Mouse (Mus musculus): ENCODE measurements around the gene Vwde.

Vwde gene

DNA sequence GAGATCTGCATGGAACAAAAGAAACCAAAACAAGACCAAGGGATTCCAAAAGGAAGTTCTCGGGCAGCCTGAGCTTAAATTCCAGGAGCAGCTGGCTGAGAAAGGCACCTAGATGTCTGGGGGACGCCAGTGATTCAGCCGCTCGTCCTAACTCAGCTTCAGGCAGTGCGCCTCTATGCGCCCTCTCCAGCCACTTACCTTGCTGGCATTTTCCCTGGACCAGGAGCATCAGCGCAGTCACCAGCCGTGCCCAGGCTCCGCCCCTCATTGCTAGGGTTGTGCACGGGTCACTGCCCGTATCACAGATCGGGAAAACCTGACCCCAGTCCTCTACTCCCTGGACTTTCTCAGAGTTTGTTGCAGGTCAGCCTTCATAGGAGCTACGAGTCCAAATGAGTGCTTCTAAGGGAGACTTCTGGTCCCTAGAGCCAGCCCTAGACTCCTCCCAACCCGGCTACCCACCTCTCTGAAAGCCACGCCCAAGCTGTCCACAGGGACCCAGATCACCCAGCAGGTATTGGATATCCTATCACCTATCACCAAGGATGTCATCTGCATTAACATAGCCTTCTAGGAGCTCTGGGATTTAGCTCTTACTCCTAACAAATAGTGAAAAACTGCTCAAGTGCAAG lies at the start of gene Vwde:
TSS of gene Vwde (minus strand) at position 370 of the 632 bp plus-strand sequence.
- DNase-seq (ENCODE audit: low spot score in 2 of 2): no peak

DNA sequence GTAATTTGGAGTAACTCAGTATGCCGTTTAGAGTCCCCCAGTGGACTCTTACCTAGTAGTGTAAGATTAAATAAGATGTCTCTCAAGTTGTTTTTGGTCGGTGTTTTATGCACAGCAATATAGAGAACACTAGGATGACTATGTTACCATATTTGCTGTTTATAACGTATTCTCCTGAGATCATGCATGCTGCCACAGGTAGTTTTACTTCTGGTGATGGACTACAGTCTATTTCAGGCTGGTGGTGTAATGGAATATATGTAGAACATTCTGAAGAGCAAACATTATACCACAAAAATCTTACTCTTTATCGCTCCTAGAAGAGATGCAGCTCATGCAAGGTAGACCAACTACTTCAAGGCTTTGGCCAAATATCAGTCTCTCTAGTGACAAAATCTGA lies 30.6 kb upstream of the Vwde start:
- no peak for DNase-seq (ENCODE audit: low spot score in 2 of 2)

DNA sequence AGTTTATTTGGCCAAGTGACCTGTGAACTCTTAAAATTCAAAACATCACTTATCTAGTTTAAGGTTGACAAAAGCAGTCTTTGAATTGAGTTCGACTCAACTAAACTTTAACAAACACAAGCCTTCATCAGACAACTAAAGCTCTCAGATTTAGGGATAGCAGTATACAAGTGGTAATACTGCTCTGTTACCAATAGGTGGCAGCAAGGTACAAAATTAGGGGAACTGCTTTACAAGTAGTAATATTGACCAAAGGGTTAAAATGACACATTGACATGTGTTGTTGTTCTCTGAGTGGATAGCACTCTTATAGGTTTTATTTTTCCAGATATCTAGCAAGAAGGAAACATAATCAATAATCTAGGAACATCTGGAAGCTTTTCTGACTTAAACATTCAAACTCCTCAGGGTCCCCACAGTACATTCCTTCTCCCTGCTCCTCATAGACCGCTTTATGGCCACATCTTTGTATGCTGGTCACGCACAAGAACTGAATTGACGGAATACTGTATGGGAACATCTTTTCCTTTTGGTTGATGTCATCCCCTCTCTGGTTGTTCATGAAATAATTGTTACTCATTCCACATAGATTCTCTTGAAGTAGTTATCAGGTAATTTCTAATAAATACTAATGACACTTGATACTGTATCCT lies 23.7 kb upstream of the Vwde start:
- no peak for DNase-seq (ENCODE audit: low spot score in 2 of 2)

DNA sequence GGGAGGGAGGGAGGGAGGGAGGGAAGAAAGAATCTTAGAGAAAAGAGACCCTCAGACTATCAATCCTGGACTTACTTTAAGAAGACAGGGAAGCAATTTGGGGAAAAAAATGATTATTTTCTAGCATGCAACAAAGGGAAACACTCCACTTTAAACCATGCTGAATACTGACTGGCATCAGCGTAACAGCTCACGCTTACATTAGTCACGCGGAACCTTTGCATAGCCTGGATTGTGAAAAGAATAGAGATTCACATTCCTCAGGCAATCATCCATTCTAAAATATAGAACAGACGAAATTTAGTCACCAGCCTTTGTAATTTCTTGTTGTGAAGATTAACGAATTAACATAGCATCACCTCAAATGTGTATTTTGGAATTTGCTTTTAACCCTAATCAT lies 18.6 kb downstream of the Vwde start:
- no peak for DNase-seq (ENCODE audit: low spot score in 2 of 2)

GRCm38 (mm10) chr6:13197486-13197885 lies 27.3 kb downstream of the Vwde start:
- no peak for DNase-seq (ENCODE audit: low spot score in 2 of 2)

DNA sequence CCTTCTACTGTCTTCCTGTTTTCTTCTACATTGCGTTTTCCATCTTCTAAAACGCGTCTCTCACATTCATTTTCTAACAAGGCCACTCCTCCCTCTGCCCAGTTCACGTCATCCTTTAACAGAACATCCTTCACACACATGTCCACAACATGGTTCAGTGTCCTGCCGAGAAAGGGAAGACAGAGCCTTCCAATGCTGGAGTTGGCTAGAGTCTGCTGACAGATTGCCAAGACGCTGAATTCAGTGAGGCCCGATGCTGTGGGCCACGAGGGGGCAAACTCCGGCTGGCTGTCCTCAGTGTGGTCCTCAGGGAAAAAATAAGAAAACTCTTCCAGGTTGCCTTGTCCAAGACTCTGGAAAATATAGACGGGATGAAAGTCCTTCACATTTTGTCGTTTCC lies 37.9 kb downstream of the Vwde start:
- DNase-seq (ENCODE audit: low spot score in 2 of 2): no peak

GRCm38 (mm10) chr6:13180061-13180460 lies 44.7 kb downstream of the Vwde start:
- DNase-seq (ENCODE audit: low spot score in 2 of 2): no peak

GRCm38 (mm10) chr6:13169459-13170150 lies 55.2 kb downstream of the Vwde start:
- no peak for DNase-seq (ENCODE audit: low spot score in 2 of 2)

GRCm38 (mm10) chr6:13166240-13166937 lies 58.4 kb downstream of the Vwde start:
- no peak for DNase-seq (ENCODE audit: low spot score in 2 of 2)

DNA sequence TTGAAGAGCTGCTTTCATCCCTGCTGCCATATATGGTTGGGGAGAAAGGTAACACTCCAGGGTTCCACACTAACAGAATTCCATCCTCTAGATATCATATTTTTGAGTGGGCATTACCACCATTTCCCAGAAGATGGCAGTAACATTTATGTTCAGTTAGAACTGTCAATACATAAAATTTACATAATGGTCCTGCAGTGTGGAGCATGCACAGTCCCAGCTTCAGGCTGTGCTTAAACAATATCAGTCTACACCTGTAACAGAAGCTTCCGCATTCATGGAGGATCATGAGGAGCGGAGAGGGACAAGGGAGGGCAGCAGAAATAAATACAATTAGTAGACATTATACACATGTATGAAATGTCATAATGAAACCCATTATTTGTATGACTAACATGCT lies 65.3 kb downstream of the Vwde start:
- DNase-seq (ENCODE audit: low spot score in 2 of 2): no peak

DNA sequence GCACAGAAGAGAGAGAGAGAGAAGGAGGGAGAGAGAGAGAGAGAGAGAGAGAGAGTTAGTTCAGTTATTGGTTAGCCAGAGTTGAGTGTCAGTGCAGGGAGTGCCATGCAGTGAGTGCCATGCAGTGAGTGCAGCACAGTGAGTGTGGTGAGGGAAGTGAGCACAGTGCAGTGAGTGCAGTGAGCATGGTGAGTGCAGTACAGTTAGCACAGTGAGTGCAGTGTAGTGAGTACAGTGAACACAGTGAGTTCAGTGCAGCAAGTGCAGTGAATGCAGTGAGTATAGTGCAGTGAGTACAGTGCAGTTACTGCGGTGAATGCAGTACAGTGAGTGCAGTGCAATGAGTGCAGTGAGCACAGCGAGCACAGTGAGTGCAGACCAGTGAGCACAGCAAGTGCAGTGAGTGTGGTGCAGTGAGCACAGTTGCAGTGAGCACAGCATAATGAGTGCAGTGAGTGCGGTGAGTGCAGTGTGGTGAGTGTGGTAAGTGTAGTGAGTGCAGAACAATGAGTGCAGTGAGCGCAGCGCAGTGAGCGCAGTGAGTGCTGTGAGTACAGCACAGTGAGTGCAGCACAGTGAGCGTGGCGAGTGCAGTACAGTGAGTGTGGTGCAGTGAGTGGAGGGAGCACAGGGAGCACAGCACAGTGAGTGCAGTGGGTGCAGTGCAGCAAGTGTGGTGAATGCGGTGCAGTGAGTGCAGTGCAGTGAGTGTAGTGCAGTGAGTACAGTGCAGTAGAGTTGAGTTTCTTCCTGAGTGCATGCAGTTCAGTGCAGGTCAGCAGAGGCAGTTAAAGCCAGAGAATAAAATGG lies 70.7 kb downstream of the Vwde start:
- no peak for DNase-seq (ENCODE audit: low spot score in 2 of 2)

- peak in 1 of 2 experiments; percentile 1 for DNase-seq (ENCODE audit: low spot score in 2 of 2)
Observed at GRCm38 (mm10) chr6:13152062-13152640, 72.6 kb downstream of the Vwde start.

DNA sequence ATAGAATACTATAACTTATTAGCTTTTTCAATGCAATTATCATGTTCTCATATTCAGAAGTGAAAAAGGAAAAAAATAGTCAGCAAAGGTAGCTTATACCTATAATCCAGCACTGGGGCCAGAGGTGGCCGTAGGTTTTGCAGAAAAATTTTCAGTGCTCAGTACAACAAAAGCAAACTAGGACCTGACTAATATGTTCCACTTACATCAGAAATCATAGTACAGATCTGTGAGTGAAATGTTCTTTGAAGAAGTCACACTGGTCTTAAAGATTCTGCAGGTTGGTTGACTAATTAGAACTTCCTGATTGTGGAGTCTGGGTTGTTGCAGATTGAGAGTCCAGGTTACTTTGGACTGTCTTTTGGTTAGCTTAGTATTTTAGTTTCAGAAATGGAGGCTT lies 87.5 kb downstream of the Vwde start:
- no peak for DNase-seq (ENCODE audit: low spot score in 2 of 2)

GRCm38 (mm10) chr6:13108662-13109061 lies 116.1 kb downstream of the Vwde start:
- no peak for DNase-seq (ENCODE audit: low spot score in 2 of 2)

Measured in heart, adult 9 months (tissue).